Mouse (Mus musculus) spleen, adult 2 months (tissue): ENCODE data around the gene Stk32b. TPM values are rescaled to one million over a fixed set of nuclear protein-coding genes. Genes with fewer than 3 reads are reported as not detected.

Experiments
- DNase-seq, 2 experiments: peaks; one replicate each; pipeline versions ENCODE4 v3.0.0 to v3.0.0-alpha.2; 2012 to 2021; ENCODE audit warnings: low spot score in 2 of 2, low read depth in 1 of 2
- H3K27ac ChIP-seq: fragments of 200-500 bp; 2 replicates; pipeline ENCODE4 v1.5.1; 2012; ENCODE audit warnings: low read length, inconsistent platforms; ENCODE audit not compliant: insufficient read depth
- H3K27me3 ChIP-seq: fragments of 200-500 bp; 2 replicates; pipeline ENCODE4 v1.6.1; 2012; ENCODE audit warnings: mild to moderate bottlenecking, moderate library complexity, low read length, inconsistent platforms; ENCODE audit not compliant: control insufficient read depth, insufficient read depth
- H3K36me3 ChIP-seq: fragments of 200-500 bp; 2 replicates; pipeline ENCODE4 v1.6.1; 2012; ENCODE audit warnings: mild to moderate bottlenecking, low read length, inconsistent platforms; ENCODE audit not compliant: control insufficient read depth, insufficient read depth
- H3K4me1 ChIP-seq: fragments of 200-500 bp; 2 replicates; pipeline ENCODE4 v1.6.1; 2011; ENCODE audit warnings: inconsistent platforms; ENCODE audit not compliant: control insufficient read depth, insufficient read depth, insufficient read length
- H3K4me3 ChIP-seq: fragments of 200-500 bp; 2 replicates; pipeline ENCODE4 v1.5.1; 2011; ENCODE audit warnings: mild to moderate bottlenecking, inconsistent platforms; ENCODE audit not compliant: insufficient read depth, insufficient read length; ENCODE audit errors: extremely low read depth
- CTCF ChIP-seq: fragments of 200-500 bp; IDR thresholded peaks from 2 replicates; pipeline ENCODE4 v1.5.1; 2011; ENCODE audit warnings: mild to moderate bottlenecking, inconsistent platforms; ENCODE audit not compliant: insufficient read depth, insufficient read length, insufficient replicate concordance; ENCODE audit errors: extremely low read depth
- POLR2A ChIP-seq: fragments of 200-500 bp; IDR thresholded peaks from 2 replicates; pipeline ENCODE4 v1.6.1; 2011; ENCODE audit warnings: low read depth, low read length, inconsistent platforms
- WGBS: fragments of 180-500 bp; shearing (Covaris S2); methylation state at CpG from one replicate; pipeline ENCODE4 v1.1.7; 2018; 5-methylcytosine and 5-hydroxymethylcytosine counted together
- polyA plus RNA-seq: library from polyadenylated mRNA; depleted of rRNA; stranded (reverse); fragments of >200 nt; gene quantifications from 2 replicates; pipeline ENCODE4 v1.2.3, GENCODE M21; 2012

Stk32b gene
- polyA plus RNA-seq, 1 experiment, result 0.02 TPM

DNA sequence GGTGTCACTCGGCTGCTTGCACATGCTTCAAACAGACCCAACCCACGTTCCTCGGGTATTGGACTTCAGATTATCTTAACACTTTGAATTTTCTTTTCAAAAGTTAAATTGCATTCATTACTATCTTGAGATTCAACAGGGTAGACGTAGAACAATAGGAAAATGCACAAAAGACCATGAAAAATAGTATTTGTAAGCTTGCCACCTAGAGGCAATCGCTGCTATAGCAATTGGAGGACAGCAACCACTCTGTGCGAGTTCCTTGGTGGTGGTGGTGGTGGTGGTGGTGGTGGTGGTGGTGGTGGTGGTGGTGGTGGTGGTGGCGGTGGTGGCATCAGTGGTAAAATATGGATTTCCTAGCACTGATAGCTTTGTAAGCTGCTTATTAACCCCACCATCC is 19.2 kb upstream of the Stk32b start:
- TF ChIP-seq POLR2A (no peak), CTCF (no peak)
- no peak overlapping the region for H3K4me3 ChIP-seq
- no peaks in the 10 kb centered on the region for H3K36me3 ChIP-seq
- H3K4me1 ChIP-seq, result no peaks in the 10 kb centered on the region
- H3K27ac ChIP-seq, result no peak overlapping the region
- WGBS, result 67% methylated on average over 7 of the region's 7 CpGs
- H3K27me3 ChIP-seq, result no peaks in the 10 kb centered on the region
- no peak for DNase-seq

DNA sequence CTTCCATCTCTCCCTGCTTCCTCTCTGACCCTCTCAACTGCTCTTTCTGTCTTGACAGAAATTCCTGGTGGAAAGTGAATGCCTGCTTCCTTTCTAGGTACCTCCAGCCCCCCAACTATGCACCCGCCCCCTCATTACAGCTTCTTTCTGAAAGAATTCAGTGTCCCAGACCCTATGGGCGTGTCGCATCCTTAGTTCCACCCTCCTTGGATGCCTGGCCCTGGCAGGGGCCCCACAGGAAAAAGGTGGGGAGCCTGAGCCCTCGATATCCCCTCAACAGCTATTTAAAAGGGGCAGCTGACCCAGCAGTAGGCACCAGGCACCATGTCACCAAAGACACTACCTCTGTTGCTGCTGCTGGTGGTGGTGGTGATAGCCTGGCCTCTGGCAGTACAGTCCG is 18.3 kb upstream of the Stk32b start, which contains the start of gene Cytl1:
Gene Cytl1, plus strand, starts transcription at position 296 of the 400 bp plus-strand sequence.
- WGBS, result 64% methylated on average over 5 of the region's 5 CpGs
- no peaks in the 10 kb centered on the region for H3K4me1 ChIP-seq
- no peak within 1 kb of the TSS for H3K4me3 ChIP-seq
- TF ChIP-seq CTCF (no peak), POLR2A (no peak)
- H3K36me3 ChIP-seq, result no peaks in the 10 kb centered on the region
- no peak within 1 kb of the TSS for H3K27ac ChIP-seq
- no peak for DNase-seq
- no peaks in the 10 kb centered on the region for H3K27me3 ChIP-seq

DNA sequence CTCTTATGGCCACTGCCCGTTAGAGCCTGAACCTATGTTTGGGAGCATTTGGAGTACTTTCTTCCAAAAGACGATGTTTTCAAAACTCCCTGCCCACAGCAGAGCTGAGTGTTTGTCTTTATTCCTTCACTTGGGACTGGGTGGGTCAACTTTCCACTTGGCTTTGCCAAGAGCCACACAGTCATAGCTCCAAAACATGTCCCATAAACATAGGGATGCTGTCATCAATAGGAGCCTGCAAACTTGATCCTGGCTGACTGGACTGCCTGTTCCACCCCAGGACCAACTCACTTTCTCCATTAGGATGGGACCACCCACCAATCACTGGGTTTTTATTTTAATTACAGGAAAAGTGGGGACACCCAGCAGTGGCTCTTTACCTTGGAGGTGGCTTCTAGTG is 13.8 kb upstream of the Stk32b start:
- Histone ChIP-seq H3K36me3 (no peaks in the 10 kb centered on the region), H3K4me1 (no peaks in the 10 kb centered on the region), H3K27ac (no peak overlapping the region), H3K27me3 (no peaks in the 10 kb centered on the region), H3K4me3 (no peak overlapping the region)
- no peak for DNase-seq
- no peak for TF ChIP-seq POLR2A
- no peak for TF ChIP-seq CTCF
- 87% methylated on average over 2 of the region's 2 CpGs for WGBS

DNA sequence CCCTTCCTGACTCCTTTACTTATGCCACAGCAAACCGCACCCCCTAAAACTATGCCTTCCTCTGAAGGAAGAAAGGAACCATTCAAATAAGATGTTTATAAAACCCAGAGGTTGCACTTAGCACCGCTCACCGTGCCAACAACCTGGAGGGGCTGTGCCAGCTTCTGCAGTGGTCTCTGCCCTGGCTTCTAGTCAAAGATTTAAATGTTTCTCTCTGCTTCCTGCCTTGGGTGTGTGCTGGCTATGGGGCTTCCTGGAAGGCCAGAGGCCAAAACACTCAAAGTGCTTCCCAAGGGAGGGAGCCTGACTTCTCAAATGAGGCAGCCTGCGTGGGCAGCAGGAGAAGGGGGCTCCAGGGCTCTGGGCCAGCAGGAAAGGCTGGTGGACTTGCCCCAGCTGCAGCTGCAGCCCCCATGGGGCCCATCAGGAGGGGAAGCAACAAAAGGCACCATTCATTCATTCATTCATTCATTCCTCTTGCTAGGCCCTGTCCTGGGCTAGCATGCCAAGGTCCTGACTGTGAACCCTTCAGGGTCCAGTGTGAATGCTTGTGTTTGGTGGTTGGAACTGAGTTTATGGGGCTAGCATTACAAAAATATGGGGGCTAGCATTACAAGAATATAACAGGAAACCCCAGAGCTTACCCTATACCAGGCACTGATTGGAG is 8.4 kb upstream of the Stk32b start:
- no peaks in the 10 kb centered on the region for H3K36me3 ChIP-seq
- WGBS, result 65% methylated on average over 4 of the region's 4 CpGs
- H3K4me1 ChIP-seq, result no peaks in the 10 kb centered on the region
- no peaks in the 10 kb centered on the region for H3K27me3 ChIP-seq
- no peak overlapping the region; the same call in 1 of the 2 replicates for H3K4me3 ChIP-seq
- H3K27ac ChIP-seq, result no peak overlapping the region
- no peak for DNase-seq
- TF ChIP-seq CTCF, result no peak
- no peak for TF ChIP-seq POLR2A

DNA sequence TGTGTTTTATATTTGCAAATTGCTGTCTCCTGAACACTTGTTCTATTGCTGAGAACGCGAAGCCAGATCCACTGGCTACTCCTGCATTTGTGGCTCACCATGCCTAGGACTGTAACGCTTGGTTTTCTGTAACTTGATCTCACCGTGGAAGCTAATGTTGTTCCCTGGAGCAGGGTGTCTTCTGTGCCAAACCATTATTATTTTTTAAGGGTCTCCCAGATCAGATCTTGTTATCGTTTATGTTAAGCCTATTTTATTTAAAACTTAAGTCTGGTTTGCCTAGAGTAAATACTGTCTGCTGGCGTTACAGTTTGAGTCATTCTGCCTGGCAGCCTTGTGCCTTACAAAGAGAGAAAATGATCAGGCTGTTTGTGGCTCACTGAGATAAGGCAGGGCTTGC is 3.7 kb upstream of the Stk32b start:
- H3K4me1 ChIP-seq, result no peaks in the 10 kb centered on the region
- TF ChIP-seq POLR2A (no peak), CTCF (no peak)
- H3K27me3 ChIP-seq, result no peaks in the 10 kb centered on the region
- no peak overlapping the region for H3K27ac ChIP-seq
- 42% methylated on average over 6 of the region's 6 CpGs for WGBS
- no peaks in the 10 kb centered on the region for H3K36me3 ChIP-seq
- no peak for DNase-seq
- H3K4me3 ChIP-seq, result no peak overlapping the region

DNA sequence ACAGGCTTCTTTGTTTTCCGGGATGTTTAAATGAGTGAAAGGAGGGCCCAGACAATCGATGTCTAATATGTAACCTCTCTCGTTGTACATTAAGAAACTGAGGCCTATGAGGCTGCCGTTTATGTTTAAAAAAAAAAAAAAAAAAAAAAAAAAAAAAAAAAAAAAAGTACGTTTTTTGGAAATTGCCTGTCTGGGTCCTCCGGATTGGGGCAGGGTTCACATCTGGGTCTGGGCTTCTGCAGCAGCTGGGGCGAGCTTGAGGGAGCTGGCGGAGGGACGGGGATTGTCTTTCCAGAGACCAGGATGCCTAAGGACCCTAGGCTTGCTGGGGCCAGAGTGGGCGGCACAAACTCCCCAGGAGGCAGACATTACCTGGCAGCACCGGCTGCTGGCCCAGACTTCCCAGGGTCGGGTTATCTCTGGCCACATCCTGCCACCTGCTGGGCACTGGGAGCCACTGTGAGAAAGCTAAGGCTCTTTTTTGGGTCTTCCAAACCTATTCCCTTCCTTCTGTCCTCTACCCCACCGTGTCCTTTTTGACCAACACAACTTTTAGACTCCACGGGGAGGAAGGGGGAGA is 503 bp upstream of the Stk32b start:
- WGBS, result 4% methylated on average over 14 of the region's 14 CpGs
- H3K36me3 ChIP-seq, result no peaks in the 10 kb centered on the region
- H3K27ac ChIP-seq, result no peak overlapping the region
- no peaks in the 10 kb centered on the region for H3K4me1 ChIP-seq
- TF ChIP-seq CTCF (no peak), POLR2A (no peak)
- no peak overlapping the region for H3K4me3 ChIP-seq
- no peak for DNase-seq
- no peaks in the 10 kb centered on the region for H3K27me3 ChIP-seq

DNA sequence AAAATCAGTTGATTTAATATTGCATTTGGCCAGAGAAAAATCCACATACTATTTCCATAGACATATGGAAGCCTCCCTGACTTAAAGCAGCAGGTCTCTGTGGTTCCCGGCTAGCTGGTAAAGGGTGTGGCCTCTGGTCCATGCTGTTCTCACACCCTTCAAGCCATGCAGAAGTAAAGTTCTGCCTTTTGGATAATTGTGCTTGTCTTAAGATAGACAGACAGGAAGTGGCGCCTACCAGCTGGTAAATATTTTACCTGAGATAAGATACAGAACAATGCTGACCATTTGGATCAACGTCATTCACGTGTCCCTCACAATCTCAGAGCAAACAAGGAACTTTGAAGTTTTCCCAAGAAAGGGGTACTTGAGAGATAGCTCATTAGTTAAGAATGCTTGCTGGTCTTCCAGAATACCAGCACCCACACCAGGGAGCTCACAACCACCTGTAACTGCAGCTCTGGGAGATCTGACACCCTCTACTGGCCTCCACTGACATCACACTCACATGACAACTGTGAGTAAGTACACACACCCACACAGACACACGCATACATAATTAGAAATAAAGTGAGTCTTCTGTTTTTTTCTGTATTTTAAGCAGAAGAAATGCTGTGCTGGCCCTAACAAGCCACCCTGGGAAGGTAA is 7.6 kb downstream of the Stk32b start:
- WGBS, result 66% methylated on average over 5 of the region's 5 CpGs
- H3K36me3 ChIP-seq, result no peaks in the 10 kb centered on the region
- DNase-seq, result no peak
- no peaks in the 10 kb centered on the region for H3K27me3 ChIP-seq
- H3K27ac ChIP-seq, result no peak overlapping the region
- TF ChIP-seq CTCF (no peak), POLR2A (no peak)
- H3K4me3 ChIP-seq, result no peak overlapping the region
- H3K4me1 ChIP-seq, result no peaks in the 10 kb centered on the region
